Mouse (Mus musculus) thymus, adult 2 months (tissue): ENCODE measurements around the gene Rere.

Experiments used
- CTCF ChIP-seq: fragments of 200-500 bp; IDR thresholded peaks from 2 replicates; pipeline ENCODE4 v1.5.1; 2012; ENCODE audit warnings: mild to moderate bottlenecking, control low read depth, low read length, moderate library complexity, borderline replicate concordance; ENCODE audit not compliant: control insufficient read depth, poor library complexity, insufficient read depth; ENCODE audit errors: extremely low read depth
- POLR2A ChIP-seq: fragments of 200-500 bp; IDR thresholded peaks from 2 replicates; pipeline ENCODE4 v1.6.1; 2012; ENCODE audit warnings: mild to moderate bottlenecking, low read length, control low read depth, moderate library complexity; ENCODE audit not compliant: control insufficient read depth, poor library complexity, insufficient read depth; ENCODE audit errors: extremely low read depth

DNA sequence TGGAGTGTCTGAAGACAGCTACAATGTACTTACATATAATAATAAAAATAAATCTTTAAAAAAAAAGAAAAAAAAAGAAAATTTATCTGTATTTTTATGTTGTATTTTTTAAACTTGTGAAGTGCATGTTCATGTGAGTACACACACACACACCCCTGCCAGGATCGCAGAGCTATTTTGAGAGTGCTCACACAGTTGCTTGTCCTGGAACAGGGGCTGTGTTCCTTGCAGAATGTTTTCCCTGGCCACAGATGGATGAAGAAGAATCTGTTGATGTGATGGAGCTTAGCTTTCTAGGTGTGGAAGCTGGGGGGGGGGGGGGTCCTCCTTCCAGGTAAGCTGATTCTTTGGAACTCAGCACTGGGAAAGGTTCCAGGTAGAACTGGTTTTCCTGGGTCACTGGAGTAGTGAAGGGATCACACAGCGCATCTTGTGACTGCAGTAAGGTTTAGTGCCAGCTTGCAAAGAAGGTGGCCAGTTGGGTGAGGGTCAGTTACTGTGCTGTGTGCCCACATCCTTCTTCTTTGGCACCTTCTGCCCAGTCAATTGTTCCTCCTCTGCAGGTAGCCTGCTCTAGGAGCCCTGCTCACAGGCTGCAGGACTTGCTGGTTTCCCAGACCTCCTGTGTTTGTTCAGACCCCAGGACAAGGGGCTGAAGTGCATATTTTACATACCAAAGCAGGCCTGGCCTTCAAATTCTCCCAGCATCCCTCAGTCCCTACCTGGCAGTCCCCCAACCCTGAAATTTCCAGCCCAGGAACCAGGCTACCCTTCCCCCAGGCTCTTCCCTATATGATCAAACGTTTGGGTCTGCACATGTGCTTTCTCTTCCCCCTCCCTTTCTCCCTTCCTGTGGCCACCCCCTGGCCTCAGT lies 317.9 kb downstream of the Rere start:
- no peak for TF ChIP-seq CTCF
- TF ChIP-seq POLR2A = no peak
